Mouse (Mus musculus) liver, adult 2 months (tissue): ENCODE results near the gene D10Jhu81e.

Source experiments
- CTCF ChIP-seq: fragments of 200-500 bp; IDR thresholded peaks from 2 replicates; pipeline ENCODE4 v1.5.1; 2011; ENCODE audit warnings: low read depth, low read length, control low read depth
- POLR2A ChIP-seq: fragments of 200-500 bp; IDR thresholded peaks from 2 replicates; pipeline ENCODE4 v1.6.1; 2011; ENCODE audit warnings: low read length, control low read depth; ENCODE audit not compliant: insufficient read depth; ENCODE audit errors: extremely low read depth

DNA sequence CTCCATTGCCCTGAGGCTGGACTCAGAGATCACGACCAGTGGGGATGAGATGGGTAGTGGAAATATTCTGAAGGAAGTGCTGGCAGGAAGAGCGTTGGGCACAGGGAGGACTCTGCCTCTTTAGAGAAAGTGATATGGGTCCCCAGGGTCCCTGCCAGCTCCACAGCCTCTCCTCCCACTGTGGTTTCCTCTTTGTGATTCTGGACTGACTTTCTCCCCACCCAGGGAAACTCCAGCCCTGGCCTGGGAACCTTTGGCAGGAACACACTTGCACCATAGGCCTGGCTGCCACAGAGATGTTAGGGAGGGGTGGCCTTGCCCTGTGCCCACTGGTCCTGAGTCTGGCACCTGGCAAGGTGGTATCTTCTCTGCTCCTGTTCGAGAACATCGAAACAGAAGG is 39.6 kb downstream of the D10Jhu81e start:
- TF ChIP-seq POLR2A (no peak), CTCF (no peak)
